Mouse (Mus musculus) kidney, embryonic 15.5 days (tissue): ENCODE data around the gene 9330159F19Rik. TPM values are rescaled to one million over a fixed set of nuclear protein-coding genes. Genes with fewer than 3 reads are reported as not detected.

Source experiments
- ATAC-seq: fragments of 200-750 bp; cut with Nextera tagmentation; replicated peaks from 2 replicates; pipeline ENCODE4 v1.8.0; 2017; ENCODE audit warnings: moderate TSS enrichment; ENCODE audit not compliant: low FRiP score
- H3K27ac ChIP-seq: fragments of 300-500 bp; sonication (generic); 2 replicates; pipeline ENCODE4 v1.5.1; 2015; ENCODE audit warnings: mild to moderate bottlenecking, inconsistent platforms
- H3K27me3 ChIP-seq: fragments of 300-500 bp; sonication (generic); 2 replicates; pipeline ENCODE4 v1.6.1; 2015; ENCODE audit warnings: inconsistent platforms
- H3K36me3 ChIP-seq: fragments of 300-500 bp; sonication (generic); 2 replicates; pipeline ENCODE4 v1.6.1; 2015; ENCODE audit warnings: inconsistent platforms
- H3K4me1 ChIP-seq: fragments of 300-500 bp; sonication (generic); 2 replicates; pipeline ENCODE4 v1.6.1; 2015; ENCODE audit warnings: inconsistent platforms
- H3K4me2 ChIP-seq: fragments of 300-500 bp; sonication (generic); 2 replicates; pipeline ENCODE4 v1.6.1; 2015; ENCODE audit warnings: moderate library complexity, mild to moderate bottlenecking, inconsistent platforms
- H3K4me3 ChIP-seq: fragments of 300-500 bp; sonication (generic); replicated peaks from 2 replicates; pipeline ENCODE4 v1.5.1; 2015; ENCODE audit warnings: mild to moderate bottlenecking, inconsistent platforms
- H3K9ac ChIP-seq: fragments of 300-500 bp; sonication (generic); 2 replicates; pipeline ENCODE4 v1.6.1; 2015; ENCODE audit warnings: mild to moderate bottlenecking, inconsistent platforms
- H3K9me3 ChIP-seq: fragments of 300-500 bp; sonication (generic); replicated peaks from 2 replicates; pipeline ENCODE4 v1.6.1; 2016; ENCODE audit warnings: inconsistent platforms
- WGBS: fragments of 180-500 bp; shearing (Covaris S2); methylation state at CpG from one replicate; pipeline ENCODE4 v1.1.7; 2015; ENCODE audit warnings: mixed read lengths; 5-methylcytosine and 5-hydroxymethylcytosine counted together
- polyA plus RNA-seq: library from polyadenylated mRNA; unstranded; fragments of >200 nt; fragmentation: Nextera tagmentation; extraction: Ambion mirVana; gene quantifications from 2 replicates; pipeline ENCODE4 v1.2.1, GENCODE M21; 2015

Gene 9330159F19Rik
- polyA plus RNA-seq, 1 experiment from 2014 or later: 0.31 TPM

GRCm38 (mm10) chr10:29206730-29207129, 4.7 kb upstream of the 9330159F19Rik start:
- Histone ChIP-seq H3K9me3 (no peaks in the 10 kb centered on the region), H3K27ac (no peak overlapping the region)

GRCm38 (mm10) chr10:29208735-29209134, 2.7 kb upstream of the 9330159F19Rik start:
- H3K4me2 ChIP-seq: no peak overlapping the region
- no peak overlapping the region for H3K4me3 ChIP-seq
- ATAC-seq: no peak
- H3K4me1 ChIP-seq: no peaks in the 10 kb centered on the region; the same call in 1 of the 2 replicates
- no peaks in the 10 kb centered on the region for H3K36me3 ChIP-seq
- no peaks in the 10 kb centered on the region for H3K9me3 ChIP-seq
- no peak overlapping the region for H3K9ac ChIP-seq
- 45% methylated on average over 3 of the region's 3 CpGs for WGBS
- no peak overlapping the region for H3K27ac ChIP-seq
- no peaks in the 10 kb centered on the region for H3K27me3 ChIP-seq

More at GRCm38 (mm10) chr10:29206730-29207129, 4.7 kb upstream of the 9330159F19Rik start:
- no peak overlapping the region for H3K9ac ChIP-seq
- no peaks in the 10 kb centered on the region for H3K36me3 ChIP-seq
- H3K4me2 ChIP-seq: no peak overlapping the region
- H3K4me1 ChIP-seq: no peaks in the 10 kb centered on the region; the same call in 1 of the 2 replicates
- no peaks in the 10 kb centered on the region for H3K27me3 ChIP-seq
- 0 out of 2 replicates have a peak, but pooled peaks have one; percentile 56 for ATAC-seq
- H3K4me3 ChIP-seq: no peak overlapping the region

- no peak for ATAC-seq
- no peak overlapping the region for H3K4me3 ChIP-seq
- WGBS: 39% methylated on average over 3 of the region's 3 CpGs
Observed at GRCm38 (mm10) chr10:29213534-29214100, 2.2 kb downstream of the 9330159F19Rik start.

GRCm38 (mm10) chr10:29216957-29217356, 5.6 kb downstream of the 9330159F19Rik start:
- 82% methylated on average over 1 of the region's 1 CpGs for WGBS
- H3K36me3 ChIP-seq: no peaks in the 10 kb centered on the region
- no peak overlapping the region for H3K27ac ChIP-seq
- no peak overlapping the region for H3K4me3 ChIP-seq
- no peak overlapping the region for H3K4me2 ChIP-seq
- no peak for ATAC-seq
- H3K9ac ChIP-seq: no peak overlapping the region
- no peaks in the 10 kb centered on the region for H3K4me1 ChIP-seq
- no peaks in the 10 kb centered on the region for H3K9me3 ChIP-seq
- H3K27me3 ChIP-seq: no peaks in the 10 kb centered on the region

More at GRCm38 (mm10) chr10:29213534-29214100, 2.2 kb downstream of the 9330159F19Rik start:
- Histone ChIP-seq H3K4me1 (no peaks in the 10 kb centered on the region; the same call in 1 of the 2 replicates), H3K36me3 (no peaks in the 10 kb centered on the region), H3K9ac (no peak overlapping the region), H3K27ac (no peak overlapping the region), H3K4me2 (no peak overlapping the region), H3K9me3 (no peaks in the 10 kb centered on the region), H3K27me3 (no peaks in the 10 kb centered on the region)

- H3K9ac ChIP-seq: no peak overlapping the region
- H3K4me1 ChIP-seq: no peaks in the 10 kb centered on the region
- WGBS: 63% methylated on average over 2 of the region's 2 CpGs
- H3K36me3 ChIP-seq: no peaks in the 10 kb centered on the region
- no peaks in the 10 kb centered on the region for H3K27me3 ChIP-seq
- H3K27ac ChIP-seq: no peak overlapping the region
- H3K9me3 ChIP-seq: no peaks in the 10 kb centered on the region
- H3K4me3 ChIP-seq: no peak overlapping the region
- H3K4me2 ChIP-seq: no peak overlapping the region
- no peak for ATAC-seq
Observed at GRCm38 (mm10) chr10:29217451-29217850, 6.0 kb downstream of the 9330159F19Rik start.

GRCm38 (mm10) chr10:29225329-29225728, 13.9 kb downstream of the 9330159F19Rik start:
- ATAC-seq: no peak
- Histone ChIP-seq H3K9me3 (no peaks in the 10 kb centered on the region), H3K36me3 (no peaks in the 10 kb centered on the region), H3K27me3 (no peaks in the 10 kb centered on the region), H3K4me1 (no peaks in the 10 kb centered on the region), H3K9ac (no peak overlapping the region), H3K4me3 (no peak overlapping the region), H3K4me2 (no peak overlapping the region), H3K27ac (no peak overlapping the region)
- WGBS: 90% methylated on average over 4 of the region's 4 CpGs

- Histone ChIP-seq H3K4me3 (no peak overlapping the region), H3K9me3 (no peaks in the 10 kb centered on the region), H3K27ac (no peak overlapping the region), H3K4me1 (no peaks in the 10 kb centered on the region), H3K4me2 (no peak overlapping the region), H3K36me3 (no peaks in the 10 kb centered on the region), H3K9ac (no peak overlapping the region), H3K27me3 (no peaks in the 10 kb centered on the region)
- ATAC-seq: no peak
- WGBS: 78% methylated on average over 2 of the region's 2 CpGs
Observed at GRCm38 (mm10) chr10:29231208-29231607, 19.8 kb downstream of the 9330159F19Rik start.

Other genes with a start within 250 kb of the 9330159F19Rik start
- not detected in 2 replicates for gene 2310057J18Rik, start 225.3 kb upstream of the 9330159F19Rik start, polyA plus RNA-seq
- 0.93 and 1.2 TPM in 2 replicates for gene Soga3, start 67.8 kb upstream of the 9330159F19Rik start, polyA plus RNA-seq
- gene Gm49353, start 12.7 kb upstream of the 9330159F19Rik start, polyA plus RNA-seq: not detected in 2 replicates
- gene Echdc1, start 101.6 kb downstream of the 9330159F19Rik start, polyA plus RNA-seq: 30.6 and 34.0 TPM in 2 replicates
- 52.0 and 60.3 TPM in 2 replicates for gene Rnf146, start 150.8 kb downstream of the 9330159F19Rik start, polyA plus RNA-seq